Mouse (Mus musculus) liver, embryonic 13.5 days (tissue): Measurements from ENCODE around the gene Selenbp2. TPM values are rescaled to one million over a fixed set of nuclear protein-coding genes. Genes with fewer than 3 reads are reported as not detected.
"Not testable (repeated sequence)": the region's sequence is repeated elsewhere in the genome, so short reads cannot be mapped to it uniquely, and the experiment has no call there.

Experiments used
- ATAC-seq: fragments of 200-750 bp; cut with Nextera tagmentation; 2 replicates; pipeline ENCODE4 v1.8.0; 2017; ENCODE audit warnings: low read depth, mild to moderate bottlenecking, moderate number of reproducible peaks, moderate library complexity
- DNase-seq: peaks from one replicate; pipeline ENCODE4 v3.0.0; 2022
- H3K27ac ChIP-seq: fragments of 300-500 bp; sonication (generic); 2 replicates; pipeline ENCODE4 v1.5.1; 2015; ENCODE audit warnings: moderate library complexity, mild to moderate bottlenecking, inconsistent platforms
- H3K27me3 ChIP-seq: fragments of 300-500 bp; sonication (generic); 2 replicates; pipeline ENCODE4 v1.6.1; 2015; ENCODE audit warnings: mild to moderate bottlenecking, inconsistent platforms
- H3K36me3 ChIP-seq: fragments of 300-500 bp; sonication (generic); 2 replicates; pipeline ENCODE4 v1.6.1; 2015; ENCODE audit warnings: mild to moderate bottlenecking, inconsistent platforms
- H3K4me1 ChIP-seq: fragments of 300-500 bp; sonication (generic); replicated peaks from 2 replicates; pipeline ENCODE4 v1.6.1; 2015; ENCODE audit warnings: inconsistent platforms
- H3K4me2 ChIP-seq: fragments of 300-500 bp; sonication (generic); 2 replicates; pipeline ENCODE4 v1.6.1; 2015; ENCODE audit warnings: inconsistent platforms, mild to moderate bottlenecking, moderate library complexity
- H3K4me3 ChIP-seq: fragments of 300-500 bp; sonication (generic); replicated peaks from 2 replicates; pipeline ENCODE4 v1.5.1; 2015; ENCODE audit warnings: mild to moderate bottlenecking, inconsistent platforms
- H3K9ac ChIP-seq: fragments of 300-500 bp; sonication (generic); 2 replicates; pipeline ENCODE4 v1.6.1; 2015; ENCODE audit warnings: mild to moderate bottlenecking, inconsistent platforms
- H3K9me3 ChIP-seq: fragments of 300-500 bp; sonication (generic); replicated peaks from 2 replicates; pipeline ENCODE4 v1.6.1; 2016; ENCODE audit warnings: inconsistent platforms
- WGBS: fragments of 180-500 bp; shearing (Covaris S2); methylation state at CpG from one replicate; pipeline ENCODE4 v1.1.7; 2015; ENCODE audit not compliant: insufficient replicate concordance; 5-methylcytosine and 5-hydroxymethylcytosine counted together
- polyA plus RNA-seq: library from polyadenylated mRNA; unstranded; fragments of >200 nt; fragmentation: Nextera tagmentation; extraction: Ambion mirVana; gene quantifications from 2 replicates; pipeline ENCODE4 v1.2.1, GENCODE M21; 2015

The Selenbp2 gene
- polyA plus RNA-seq, 1 experiment from 2014 or later = 8.5 TPM

- not testable (repeated sequence) for H3K9me3 ChIP-seq, H3K27me3 ChIP-seq, ATAC-seq, H3K4me2 ChIP-seq, H3K4me3 ChIP-seq, H3K36me3 ChIP-seq, H3K9ac ChIP-seq
- peak overlapping the region; percentile 27; the same call in 1 of the 2 replicates for H3K27ac ChIP-seq
- peak; percentile 25 for DNase-seq
- H3K4me1 ChIP-seq = peaks cover 25% of the 10 kb centered on the region
- 64% methylated on average over 9 of the region's 9 CpGs for WGBS
Measured at GRCm38 (mm10) chr3:94675101-94675500, 18.3 kb upstream of the Selenbp2 start.

- Histone ChIP-seq H3K27ac (peak overlapping the region; percentile 21; the same call in 1 of the 2 replicates), H3K36me3 (no peaks in the 10 kb centered on the region), H3K9ac (no peak overlapping the region), H3K4me1 (peaks cover 40% of the 10 kb centered on the region), H3K9me3 (no peaks in the 10 kb centered on the region), H3K4me3 (no peak overlapping the region), H3K4me2 (no peak overlapping the region), H3K27me3 (0 out of 2 replicates have a peak, but pooled peaks cover 5% of the 10 kb centered on the region)
- DNase-seq (no peak), ATAC-seq (0 out of 2 replicates have a peak, but pooled peaks have one; percentile 11)
- 69% methylated on average over 8 of the region's 8 CpGs for WGBS
Measured at GRCm38 (mm10) chr3:94679351-94679841, 14.0 kb upstream of the Selenbp2 start.

- 0 out of 2 replicates have a peak, but pooled peaks have one; percentile 21 for ATAC-seq
- DNase-seq, H3K4me3 ChIP-seq, H3K9ac ChIP-seq, H3K36me3 ChIP-seq, H3K4me2 ChIP-seq, H3K27me3 ChIP-seq, H3K9me3 ChIP-seq: not testable (repeated sequence)
- Histone ChIP-seq H3K27ac (peak overlapping the region; percentile 21), H3K4me1 (peaks cover 40% of the 10 kb centered on the region)
- WGBS = 76% methylated on average over 12 of the region's 12 CpGs
Measured at GRCm38 (mm10) chr3:94680032-94680431, 13.3 kb upstream of the Selenbp2 start.

- Histone ChIP-seq H3K27me3 (0 out of 2 replicates have a peak, but pooled peaks cover 5% of the 10 kb centered on the region), H3K4me2 (no peak overlapping the region), H3K27ac (peak overlapping the region; percentile 18; the same call in 1 of the 2 replicates), H3K36me3 (no peaks in the 10 kb centered on the region), H3K9me3 (no peaks in the 10 kb centered on the region), H3K9ac (no peak overlapping the region), H3K4me3 (no peak overlapping the region), H3K4me1 (peaks cover 43% of the 10 kb centered on the region)
- no peak for DNase-seq
- WGBS = 79% methylated on average over 16 of the region's 16 CpGs
- ATAC-seq = no peak
Measured at GRCm38 (mm10) chr3:94680783-94681182, 12.6 kb upstream of the Selenbp2 start.

- Histone ChIP-seq H3K9ac (no peak overlapping the region), H3K4me3 (no peak overlapping the region), H3K27me3 (0 out of 2 replicates have a peak, but pooled peaks cover 5% of the 10 kb centered on the region), H3K4me1 (peaks cover 68% of the 10 kb centered on the region), H3K4me2 (no peak overlapping the region), H3K9me3 (no peaks in the 10 kb centered on the region), H3K27ac (peak overlapping the region; percentile 29; the same call in 1 of the 2 replicates), H3K36me3 (no peaks in the 10 kb centered on the region)
- ATAC-seq (no peak), DNase-seq (no peak)
- WGBS = 79% methylated on average over 6 of the region's 6 CpGs
Measured at GRCm38 (mm10) chr3:94683646-94684045, 9.7 kb upstream of the Selenbp2 start.

- Histone ChIP-seq H3K9ac (peak overlapping the region; percentile 43), H3K4me1 (peaks cover 65% of the 10 kb centered on the region), H3K27ac (peak overlapping the region; percentile 88), H3K4me2 (peak overlapping the region; percentile 50)
- H3K9me3 ChIP-seq, H3K4me3 ChIP-seq, H3K27me3 ChIP-seq, H3K36me3 ChIP-seq: not testable (repeated sequence)
- 28% methylated on average over 8 of the region's 8 CpGs for WGBS
- ATAC-seq (peak; percentile 94), DNase-seq (peak; percentile 43)
Measured at GRCm38 (mm10) chr3:94685989-94686772, 7.2 kb upstream of the Selenbp2 start.

- H3K27ac ChIP-seq, H3K4me3 ChIP-seq, H3K9me3 ChIP-seq, DNase-seq, H3K36me3 ChIP-seq, H3K4me2 ChIP-seq, H3K27me3 ChIP-seq, H3K9ac ChIP-seq, ATAC-seq: not testable (repeated sequence)
- WGBS = 88% methylated on average over 3 of the region's 3 CpGs
- H3K4me1 ChIP-seq = peaks cover 64% of the 10 kb centered on the region
Measured at GRCm38 (mm10) chr3:94688698-94689097, 4.7 kb upstream of the Selenbp2 start.

GRCm38 (mm10) chr3:94689195-94689594, 4.2 kb upstream of the Selenbp2 start:
- ATAC-seq, H3K27me3 ChIP-seq, H3K36me3 ChIP-seq, H3K4me3 ChIP-seq, DNase-seq, H3K9me3 ChIP-seq, H3K4me2 ChIP-seq, H3K9ac ChIP-seq, H3K27ac ChIP-seq: not testable (repeated sequence)
- WGBS = 15% methylated on average over 1 of the region's 1 CpGs
- H3K4me1 ChIP-seq = peaks cover 59% of the 10 kb centered on the region

GRCm38 (mm10) chr3:94690162-94690561, 3.2 kb upstream of the Selenbp2 start:
- not testable (repeated sequence) for ATAC-seq, DNase-seq
- H3K4me1 ChIP-seq = peaks cover 56% of the 10 kb centered on the region

GRCm38 (mm10) chr3:94690616-94691247, 2.6 kb upstream of the Selenbp2 start:
- Histone ChIP-seq H3K4me1 (peaks cover 56% of the 10 kb centered on the region), H3K4me3 (no peak overlapping the region), H3K27me3 (no peaks in the 10 kb centered on the region), H3K4me2 (no peak overlapping the region), H3K27ac (no peak overlapping the region), H3K9ac (no peak overlapping the region), H3K36me3 (no peaks in the 10 kb centered on the region), H3K9me3 (no peaks in the 10 kb centered on the region)
- ATAC-seq = no peak
- no peak for DNase-seq

More at GRCm38 (mm10) chr3:94690162-94690561, 3.2 kb upstream of the Selenbp2 start:
- not testable (repeated sequence) for H3K9ac ChIP-seq, H3K27ac ChIP-seq, H3K36me3 ChIP-seq, H3K4me3 ChIP-seq, H3K4me2 ChIP-seq, H3K9me3 ChIP-seq, H3K27me3 ChIP-seq
- WGBS = 62% methylated on average over 6 of the region's 6 CpGs

- WGBS = 68% methylated on average over 4 of the region's 4 CpGs
Measured at GRCm38 (mm10) chr3:94691694-94692093, 1.7 kb upstream of the Selenbp2 start.

More at GRCm38 (mm10) chr3:94691694-94692093, 1.7 kb upstream of the Selenbp2 start:
- not testable (repeated sequence) for H3K27me3 ChIP-seq, H3K36me3 ChIP-seq, H3K9ac ChIP-seq, H3K4me3 ChIP-seq, H3K4me2 ChIP-seq, H3K9me3 ChIP-seq, DNase-seq, H3K27ac ChIP-seq, ATAC-seq
- H3K4me1 ChIP-seq = peaks cover 56% of the 10 kb centered on the region
